Mouse (Mus musculus) liver, embryonic 14.5 days (tissue): ENCODE data around the gene Tmem221. TPM values are rescaled to one million over a fixed set of nuclear protein-coding genes. Genes with fewer than 3 reads are reported as not detected.

Experiments
- ATAC-seq: fragments of 200-750 bp; cut with Nextera tagmentation; 2 replicates; pipeline ENCODE4 v1.8.0; 2017; ENCODE audit warnings: moderate number of reproducible peaks, mild to moderate bottlenecking, moderate library complexity; ENCODE audit not compliant: insufficient read depth
- DNase-seq, 3 experiments: peaks; one replicate each; pipeline ENCODE4 v3.0.0-alpha.2; 2012 to 2013; ENCODE audit warnings: low read depth in 3 of 3, low spot score in 3 of 3
- H3K27ac ChIP-seq: fragments of 300-500 bp; sonication (generic); 2 replicates; pipeline ENCODE4 v1.5.1; 2014; ENCODE audit warnings: moderate library complexity, mild to moderate bottlenecking, control low read depth, inconsistent platforms
- H3K27me3 ChIP-seq: fragments of 300-500 bp; sonication (generic); 2 replicates; pipeline ENCODE4 v1.6.1; 2014; ENCODE audit warnings: mild to moderate bottlenecking, low read length, moderate library complexity; ENCODE audit not compliant: control insufficient read depth, insufficient read depth
- H3K36me3 ChIP-seq: fragments of 300-500 bp; sonication (generic); replicated peaks from 2 replicates; pipeline ENCODE4 v1.6.1; 2014; ENCODE audit warnings: low read depth; ENCODE audit not compliant: control insufficient read depth, insufficient read depth
- H3K4me1 ChIP-seq, 2 experiments: fragments of 200-500 bp in 1 of 2; fragments of 300-500 bp in 1 of 2; sonication (generic) in 1 of 2; replicated peaks; 2 replicates each; pipeline ENCODE4 v1.6.1; 2012 to 2014; ENCODE audit warnings: antibody characterized with exemption in 1 of 2, inconsistent platforms in 1 of 2, low read length in 1 of 2; ENCODE audit not compliant: control insufficient read depth in 2 of 2, insufficient read depth in 2 of 2
- H3K4me2 ChIP-seq: fragments of 300-500 bp; sonication (generic); 2 replicates; pipeline ENCODE4 v1.6.1; 2014; ENCODE audit warnings: low read depth, mild to moderate bottlenecking, control low read depth, moderate library complexity
- H3K4me3 ChIP-seq, 2 experiments: fragments of 200-500 bp in 1 of 2; fragments of 300-500 bp in 1 of 2; sonication (generic) in 1 of 2; 2 replicates each; pipeline ENCODE4 v1.5.1; 2012 to 2014; ENCODE audit warnings: low read depth in 2 of 2, low read length in 2 of 2, mild to moderate bottlenecking in 2 of 2, control low read depth in 1 of 2, inconsistent platforms in 1 of 2, moderate library complexity in 1 of 2; ENCODE audit not compliant: insufficient read depth in 1 of 2
- H3K9ac ChIP-seq: fragments of 300-500 bp; sonication (generic); replicated peaks from 2 replicates; pipeline ENCODE4 v1.6.1; 2014; ENCODE audit warnings: mild to moderate bottlenecking, control low read depth, moderate library complexity
- H3K9me3 ChIP-seq: fragments of 300-500 bp; sonication (generic); 2 replicates; pipeline ENCODE4 v1.6.1; 2016; ENCODE audit warnings: low read length, mixed read lengths; ENCODE audit not compliant: control insufficient read depth
- CTCF ChIP-seq: IDR thresholded peaks from 2 replicates; pipeline ENCODE4 v1.5.1; 2016; ENCODE audit warnings: antibody characterized with exemption, low read depth, control low read depth
- EP300 ChIP-seq: IDR thresholded peaks from 2 replicates; pipeline ENCODE4 v1.6.1; 2016; ENCODE audit warnings: antibody characterized with exemption, low read depth
- WGBS: fragments of 180-500 bp; shearing (Covaris S2); extraction: QIAGEN DNeasy Blood & Tissue Kit; methylation state at CpG from one replicate; pipeline ENCODE4 v1.1.7; 2014; ENCODE audit not compliant: insufficient replicate concordance; 5-methylcytosine and 5-hydroxymethylcytosine counted together
- polyA plus RNA-seq, 2 experiments: library from polyadenylated mRNA; depleted of rRNA in 1 of 2; stranded (reverse) in 1 of 2; unstranded in 1 of 2; fragments of >200 nt; fragmentation: Nextera tagmentation in 1 of 2; extraction: Ambion mirVana in 1 of 2; gene quantifications; 2 replicates each; pipeline versions ENCODE4 v1.2.1 to v1.2.3; 2012 to 2014

Tmem221 gene
- polyA plus RNA-seq, 2 experiments: 0.25 to 0.39 TPM

GRCm38 (mm10) chr8:71579476-71579875, 20.8 kb upstream of the Tmem221 start:
- H3K4me2 ChIP-seq: no peak overlapping the region
- H3K27me3 ChIP-seq: no peaks in the 10 kb centered on the region
- H3K36me3 ChIP-seq: no peaks in the 10 kb centered on the region
- no peak for ATAC-seq
- TF ChIP-seq CTCF (no peak), EP300 (no peak)
- 77% methylated on average over 14 of the region's 14 CpGs for WGBS
- H3K27ac ChIP-seq: no peak overlapping the region
- H3K9me3 ChIP-seq: no peaks in the 10 kb centered on the region
- H3K4me1 ChIP-seq: no peaks in the 10 kb centered on the region
- no peak overlapping the region for H3K9ac ChIP-seq
- H3K4me3 ChIP-seq: no peak overlapping the region
- no peak for DNase-seq

- no peaks in the 10 kb centered on the region for H3K36me3 ChIP-seq
- no peak overlapping the region for H3K4me3 ChIP-seq
- H3K4me1 ChIP-seq: no peaks in the 10 kb centered on the region
- H3K9me3 ChIP-seq: no peaks in the 10 kb centered on the region
- DNase-seq (no peak), ATAC-seq (no peak)
- TF ChIP-seq EP300 (no peak), CTCF (no peak)
- H3K4me2 ChIP-seq: no peak overlapping the region
- no peaks in the 10 kb centered on the region for H3K27me3 ChIP-seq
- WGBS: 39% methylated on average over 1 of the region's 1 CpGs
- H3K9ac ChIP-seq: no peak overlapping the region
- H3K27ac ChIP-seq: no peak overlapping the region
Measured at GRCm38 (mm10) chr8:71579009-71579408, 20.3 kb upstream of the Tmem221 start.

- Histone ChIP-seq H3K27ac (no peak overlapping the region), H3K36me3 (no peaks in the 10 kb centered on the region), H3K4me1 (no peaks in the 10 kb centered on the region), H3K4me3 (no peak overlapping the region), H3K9me3 (no peaks in the 10 kb centered on the region), H3K27me3 (no peaks in the 10 kb centered on the region), H3K9ac (no peak overlapping the region), H3K4me2 (no peak overlapping the region)
- ATAC-seq (no peak), DNase-seq (no peak)
- TF ChIP-seq EP300 (no peak), CTCF (no peak)
- WGBS: 39% methylated on average over 4 of the region's 4 CpGs
Measured at GRCm38 (mm10) chr8:71577856-71578387, 19.3 kb upstream of the Tmem221 start.

GRCm38 (mm10) chr8:71575020-71575419, 16.3 kb upstream of the Tmem221 start:
- no peaks in the 10 kb centered on the region for H3K36me3 ChIP-seq
- no peak for TF ChIP-seq CTCF
- no peaks in the 10 kb centered on the region for H3K9me3 ChIP-seq
- no peaks in the 10 kb centered on the region; the same call in 1 of the 2 replicates for H3K27me3 ChIP-seq
- H3K9ac ChIP-seq: no peak overlapping the region
- no peak overlapping the region for H3K4me2 ChIP-seq
- ATAC-seq: no peak
- no peak for DNase-seq
- no peak overlapping the region for H3K4me3 ChIP-seq
- peaks cover 0 to 6% of the 10 kb centered on the region in 2 experiments; a peak in 3 of 4 replicates for H3K4me1 ChIP-seq
- 56% methylated on average over 1 of the region's 1 CpGs for WGBS
- H3K27ac ChIP-seq: no peak overlapping the region

GRCm38 (mm10) chr8:71574426-71574825, 15.8 kb upstream of the Tmem221 start:
- ATAC-seq: no peak
- Histone ChIP-seq H3K9me3 (no peaks in the 10 kb centered on the region), H3K4me2 (no peak overlapping the region), H3K27ac (no peak overlapping the region), H3K27me3 (peaks cover 3% of the 10 kb centered on the region), H3K4me3 (no peak overlapping the region), H3K9ac (no peak overlapping the region), H3K4me1 (peaks cover 3 to 7% of the 10 kb centered on the region in 2 experiments), H3K36me3 (no peaks in the 10 kb centered on the region)
- WGBS: 62% methylated on average over 7 of the region's 7 CpGs
- TF ChIP-seq CTCF (no peak), EP300 (no peak)
- no peak for DNase-seq
